Mouse (Mus musculus) CH12.LX (cell line): ENCODE measurements around the gene Mrps33. TPM values are rescaled to one million over a fixed set of nuclear protein-coding genes. Genes with fewer than 3 reads are reported as not detected.

Experiments used
- DNase-seq: peaks from one replicate; pipeline ENCODE4 v3.0.0-alpha.2; 2013; ENCODE audit errors: extremely low read depth
- H3K27ac ChIP-seq: 2 replicates; pipeline ENCODE4 v1.5.1; 2012; ENCODE audit warnings: low read depth, mild to moderate bottlenecking, control low read depth, moderate library complexity; ENCODE audit not compliant: insufficient read depth
- H3K27me3 ChIP-seq: replicated peaks from 2 replicates; pipeline ENCODE3; 2012; ENCODE audit warnings: inconsistent platforms
- H3K36me3 ChIP-seq, 2 experiments: replicated peaks in 1 of 2; 2 replicates each; pipeline versions ENCODE3 to v1.6.1; 2012; ENCODE audit warnings: inconsistent platforms in 1 of 2, low read length in 1 of 2, mild to moderate bottlenecking in 1 of 2, mixed read lengths in 1 of 2, moderate library complexity in 1 of 2; ENCODE audit not compliant: control insufficient read depth in 1 of 2, insufficient read depth in 1 of 2
- H3K4me1 ChIP-seq, 2 experiments: 2 replicates each; pipeline ENCODE4 v1.6.1; 2012; ENCODE audit warnings: inconsistent platforms in 1 of 2, moderate library complexity in 1 of 2; ENCODE audit not compliant: insufficient read depth in 2 of 2, control insufficient read depth in 1 of 2
- H3K4me2 ChIP-seq: 2 replicates; pipeline ENCODE4 v1.6.1; 2012; ENCODE audit warnings: low read depth, mild to moderate bottlenecking, control low read depth; ENCODE audit not compliant: poor library complexity, insufficient read depth, severe bottlenecking
- H3K4me3 ChIP-seq, 3 experiments: fragments of 150-350 bp in 1 of 3; sonication (generic) in 1 of 3; replicated peaks in 1 of 3; 2 replicates each; pipeline versions ENCODE3 to v1.5.1; 2011 to 2012; ENCODE audit warnings: low read depth in 2 of 3, low read length in 2 of 3, mild to moderate bottlenecking in 2 of 3, moderate library complexity in 2 of 3, control low read depth in 1 of 3, improper control_type of control experiment in 1 of 3, inconsistent platforms in 1 of 3, mixed read lengths in 1 of 3; ENCODE audit not compliant: poor library complexity in 1 of 3
- H3K79me2 ChIP-seq: replicated peaks from 2 replicates; pipeline ENCODE4 v1.6.1; 2012; ENCODE audit warnings: mild to moderate bottlenecking, moderate library complexity; ENCODE audit not compliant: control insufficient read depth, poor library complexity, insufficient read depth, severe bottlenecking; ENCODE audit errors: extremely low read depth
- H3K9ac ChIP-seq: 2 replicates; pipeline ENCODE4 v1.6.1; 2012; ENCODE audit warnings: low read depth, mild to moderate bottlenecking, control low read depth, moderate library complexity; ENCODE audit not compliant: insufficient read depth
- H3K9me3 ChIP-seq: replicated peaks from 2 replicates; pipeline ENCODE3; 2012; ENCODE audit warnings: low read length, inconsistent platforms, mixed read lengths
- BHLHE40 ChIP-seq: IDR thresholded peaks from 2 replicates; pipeline ENCODE4 v1.6.1; 2011; ENCODE audit warnings: mild to moderate bottlenecking, low read depth, low read length, improper control_type of control experiment
- CHD1 ChIP-seq: IDR thresholded peaks from 2 replicates; pipeline ENCODE4 v1.6.1; 2012; ENCODE audit warnings: low read depth, low read length, improper control_type of control experiment, inconsistent platforms
- CTCF ChIP-seq, 2 experiments: IDR thresholded peaks in 1 of 2; conservative IDR thresholded peaks in 1 of 2; 2 replicates each; pipeline ENCODE4 v1.5.1; 2011 to 2012; ENCODE audit warnings: low read depth in 2 of 2, low read length in 2 of 2, improper control_type of control experiment in 1 of 2, inconsistent platforms in 1 of 2, mild to moderate bottlenecking in 1 of 2, moderate library complexity in 1 of 2
- EP300 ChIP-seq: IDR thresholded peaks from 2 replicates; pipeline ENCODE4 v1.6.1; 2011; ENCODE audit warnings: low read length, improper control_type of control experiment
- ETS1 ChIP-seq: conservative IDR thresholded peaks from 2 replicates; pipeline ENCODE4 v1.6.1; 2012; ENCODE audit warnings: low read depth, mild to moderate bottlenecking, inconsistent platforms, low read length, improper control_type of control experiment, moderate library complexity
- JUND ChIP-seq: conservative IDR thresholded peaks from 2 replicates; pipeline ENCODE4 v1.6.1; 2011; ENCODE audit warnings: low read depth, low read length, improper control_type of control experiment
- MAFK ChIP-seq: IDR thresholded peaks from 2 replicates; pipeline ENCODE4 v1.6.1; 2011; ENCODE audit warnings: low read length, improper control_type of control experiment; ENCODE audit not compliant: insufficient replicate concordance
- MAZ ChIP-seq: IDR thresholded peaks from 2 replicates; pipeline ENCODE4 v1.6.1; 2012; ENCODE audit warnings: low read depth, mild to moderate bottlenecking, inconsistent platforms, low read length, improper control_type of control experiment, moderate library complexity
- NELFE ChIP-seq: IDR thresholded peaks from 2 replicates; pipeline ENCODE4 v1.6.1; 2011; ENCODE audit warnings: low read depth, low read length, improper control_type of control experiment
- NRF1 ChIP-seq: IDR thresholded peaks from 2 replicates; pipeline ENCODE4 v1.6.1; 2014; ENCODE audit warnings: low read depth, mild to moderate bottlenecking, inconsistent platforms, low read length, improper control_type of control experiment, moderate library complexity
- POLR2AphosphoS2 ChIP-seq: IDR thresholded peaks from 2 replicates; pipeline ENCODE4 v1.6.1; 2011; ENCODE audit warnings: low read depth, low read length, improper control_type of control experiment
- RAD21 ChIP-seq: IDR thresholded peaks from 2 replicates; pipeline ENCODE4 v1.6.1; 2011; ENCODE audit warnings: low read depth, mild to moderate bottlenecking, low read length, improper control_type of control experiment, moderate library complexity
- RCOR1 ChIP-seq: conservative IDR thresholded peaks from 2 replicates; pipeline ENCODE4 v1.6.1; 2012; ENCODE audit warnings: low read depth, mild to moderate bottlenecking, inconsistent platforms, low read length, improper control_type of control experiment
- SMC3 ChIP-seq: IDR thresholded peaks from 2 replicates; pipeline ENCODE4 v1.6.1; 2011; ENCODE audit warnings: low read depth, low read length, improper control_type of control experiment
- TBP ChIP-seq: conservative IDR thresholded peaks from 2 replicates; pipeline ENCODE4 v1.6.1; 2011; ENCODE audit warnings: low read depth, low read length, improper control_type of control experiment
- UBTF ChIP-seq: IDR thresholded peaks from 2 replicates; pipeline ENCODE4 v1.6.1; 2012; ENCODE audit warnings: low read depth, mild to moderate bottlenecking, inconsistent platforms, low read length, improper control_type of control experiment, moderate library complexity
- USF1 ChIP-seq: IDR thresholded peaks from 2 replicates; pipeline ENCODE4 v1.6.1; 2014; ENCODE audit warnings: low read depth, mild to moderate bottlenecking, inconsistent platforms, low read length, improper control_type of control experiment
- USF2 ChIP-seq: conservative IDR thresholded peaks from 2 replicates; pipeline ENCODE4 v1.6.1; 2011; ENCODE audit warnings: low read depth, low read length, improper control_type of control experiment
- ZC3H11A ChIP-seq: IDR thresholded peaks from 2 replicates; pipeline ENCODE4 v1.6.1; 2012; ENCODE audit warnings: low read depth, mild to moderate bottlenecking, inconsistent platforms, low read length, improper control_type of control experiment
- ZKSCAN1 ChIP-seq: IDR thresholded peaks from 2 replicates; pipeline ENCODE4 v1.6.1; 2012; ENCODE audit warnings: low read depth, inconsistent platforms, low read length, improper control_type of control experiment, borderline replicate concordance
- dilution Hi-C: fragments of 300-500 bp; cut with MboI; formaldehyde crosslinking; loops from 2 replicates; pipeline ENCODE4 v1.14.3; 2020; ENCODE audit warnings: low sequenced_read_pairs; ENCODE audit not compliant: extremely low pct_unique_long_range_greater_than_20kb, extremely low pct_ligation_motif_present
- in situ Hi-C: fragments of 300-500 bp; cut with MboI; formaldehyde crosslinking; loops from 3 replicates; pipeline ENCODE4 v1.14.3; 2019; ENCODE audit warnings: low sequenced_read_pairs, low pct_ligation_motif_present, low pct_unique_long_range_greater_than_20kb, mixed read lengths
- polyA plus RNA-seq: library from polyadenylated mRNA; unstranded; fragments of >175 nt; gene quantifications from 2 replicates; pipeline ENCODE4 v1.2.1, GENCODE M21; 2012; ENCODE audit warnings: low read depth; ENCODE audit not compliant: insufficient read length
- total RNA-seq, 2 experiments: library from RNA; depleted of rRNA; stranded (reverse); fragments of 300-350 nt in 1 of 2; fragments of >200 nt in 1 of 2; gene quantifications; 2 replicates each; pipeline ENCODE4 v1.2.3; 2012 to 2014

The Mrps33 gene
- total and polyA plus RNA-seq, 3 experiments, result 138 to 346 (median 166) TPM

GRCm38 (mm10) chr6:39848766-39849165 lies 38.0 kb upstream of the Mrps33 start:
- dilution Hi-C loops (no loop called here), in situ Hi-C loops (no loop called here)
- no peak overlapping the region for H3K4me3 ChIP-seq
- DNase-seq, result peak; percentile 52
- H3K9me3 ChIP-seq, result no peaks in the 10 kb centered on the region
- H3K36me3 ChIP-seq, result no peaks in the 10 kb centered on the region
- H3K79me2 ChIP-seq, result no peaks in the 10 kb centered on the region
- no peaks in the 10 kb centered on the region for H3K27me3 ChIP-seq
- H3K27ac ChIP-seq, result no peak overlapping the region
- H3K4me1 ChIP-seq, result peaks cover 18 to 39% of the 10 kb centered on the region in 2 experiments
- TF ChIP-seq RAD21, result peak; percentile 47
- TF ChIP-seq MAFK, result no peak
- no peak for TF ChIP-seq POLR2AphosphoS2
- no peak for TF ChIP-seq RCOR1
- no peak for TF ChIP-seq JUND
- TF ChIP-seq ZC3H11A, result no peak
- TF ChIP-seq TBP, result no peak
- TF ChIP-seq UBTF, result no peak
- no peak for TF ChIP-seq ZKSCAN1
- peak; percentile 67 to 71 for TF ChIP-seq CTCF (conservative IDR thresholded peaks at IDR 0.05 in 1 of 2, IDR thresholded peaks at IDR 0.05 in 1 of 2; ENCODE audit: low read depth in 2 of 2, low read length in 2 of 2)
- no peak for TF ChIP-seq ETS1
- TF ChIP-seq SMC3, result peak; percentile 33
- no peak for TF ChIP-seq NELFE
- TF ChIP-seq CHD1, result no peak
- no peak for TF ChIP-seq USF1
- no peak for TF ChIP-seq USF2
- peak; percentile 18; the same call in 1 of the 2 replicates for TF ChIP-seq BHLHE40
- no peak for TF ChIP-seq MAZ
- no peak overlapping the region for H3K4me2 ChIP-seq
- H3K9ac ChIP-seq, result no peak overlapping the region

- peaks cover 18 to 39% of the 10 kb centered on the region in 2 experiments for H3K4me1 ChIP-seq
- no peaks in the 10 kb centered on the region for H3K9me3 ChIP-seq
- H3K9ac ChIP-seq, result no peak overlapping the region
- H3K79me2 ChIP-seq, result no peaks in the 10 kb centered on the region
- H3K4me2 ChIP-seq, result no peak overlapping the region
- no peaks in the 10 kb centered on the region for H3K36me3 ChIP-seq
- no peak overlapping the region for H3K4me3 ChIP-seq
- DNase-seq, result no peak
- TF ChIP-seq EP300 (0 out of 2 replicates have a peak, but pooled peaks have one; percentile 16), NRF1 (no peak)
- no peaks in the 10 kb centered on the region for H3K27me3 ChIP-seq
- H3K27ac ChIP-seq, result no peak overlapping the region
- in situ Hi-C loops, result no loop called here
- dilution Hi-C loops, result no loop called here
Observed at GRCm38 (mm10) chr6:39847538-39847937, 36.8 kb upstream of the Mrps33 start.
